Mouse (Mus musculus) urinary bladder, postnatal 14 days (tissue): ENCODE results near the gene Dlg2.

Experiments used
- DNase-seq: peaks from one replicate; pipeline ENCODE4 v3.0.0; 2021; ENCODE audit warnings: low spot score

Dlg2 gene

GRCm38 (mm10) chr7:92181959-92182612, 1705.6 kb downstream of the Dlg2 start:
- DNase-seq = no peak

GRCm38 (mm10) chr7:92184371-92185059, 1708.0 kb downstream of the Dlg2 start:
- DNase-seq = no peak

GRCm38 (mm10) chr7:92186341-92186740, 1709.9 kb downstream of the Dlg2 start:
- DNase-seq = no peak

- DNase-seq = no peak
These were observed 1712.7 kb downstream of the Dlg2 start for GRCm38 (mm10) chr7:92189149-92189548.

- DNase-seq = no peak
These were observed 1719.5 kb downstream of the Dlg2 start for GRCm38 (mm10) chr7:92196004-92196403.

- DNase-seq = no peak
These were observed 1721.1 kb downstream of the Dlg2 start for GRCm38 (mm10) chr7:92197621-92198020.

GRCm38 (mm10) chr7:92199131-92199530, 1722.7 kb downstream of the Dlg2 start:
- no peak for DNase-seq

GRCm38 (mm10) chr7:92210701-92211100, 1734.2 kb downstream of the Dlg2 start:
- no peak for DNase-seq

GRCm38 (mm10) chr7:92213751-92214150, 1737.3 kb downstream of the Dlg2 start:
- DNase-seq = no peak

- DNase-seq = no peak
These were observed 1741.7 kb downstream of the Dlg2 start for GRCm38 (mm10) chr7:92218171-92218570.

GRCm38 (mm10) chr7:92220619-92221018, 1744.1 kb downstream of the Dlg2 start:
- DNase-seq = no peak

- DNase-seq = no peak
These were observed 1758.2 kb downstream of the Dlg2 start for GRCm38 (mm10) chr7:92234476-92235202.

- DNase-seq = no peak
These were observed 1759.1 kb downstream of the Dlg2 start for GRCm38 (mm10) chr7:92235541-92236031.

- no peak for DNase-seq
These were observed 1764.4 kb downstream of the Dlg2 start for GRCm38 (mm10) chr7:92240908-92241307.

- no peak for DNase-seq
These were observed 1771.1 kb downstream of the Dlg2 start for GRCm38 (mm10) chr7:92247594-92247993.

- no peak for DNase-seq
These were observed 1772.1 kb downstream of the Dlg2 start for GRCm38 (mm10) chr7:92248619-92249018.

- no peak for DNase-seq
These were observed 1781.7 kb downstream of the Dlg2 start for GRCm38 (mm10) chr7:92258148-92258547.

GRCm38 (mm10) chr7:92258701-92259100, 1782.2 kb downstream of the Dlg2 start:
- DNase-seq = no peak

GRCm38 (mm10) chr7:92264325-92264724, 1787.9 kb downstream of the Dlg2 start:
- no peak for DNase-seq

- no peak for DNase-seq
These were observed 1788.5 kb downstream of the Dlg2 start for GRCm38 (mm10) chr7:92264964-92265363.

- no peak for DNase-seq
These were observed 1798.9 kb downstream of the Dlg2 start for GRCm38 (mm10) chr7:92275353-92275752.

- no peak for DNase-seq
These were observed 1801.2 kb downstream of the Dlg2 start for GRCm38 (mm10) chr7:92277629-92278028.

GRCm38 (mm10) chr7:92280925-92281324, 1804.5 kb downstream of the Dlg2 start:
- no peak for DNase-seq
